Mouse (Mus musculus): ENCODE results near the gene Gm10134. TPM values are rescaled to one million over a fixed set of nuclear protein-coding genes. Genes with fewer than 3 reads are reported as not detected.
A peak's percentile ranks its signal among the peaks of the same experiment; 100 is the strongest.

Gm10134 gene
- total and polyA plus RNA-seq, 3 experiments: not detected

DNA sequence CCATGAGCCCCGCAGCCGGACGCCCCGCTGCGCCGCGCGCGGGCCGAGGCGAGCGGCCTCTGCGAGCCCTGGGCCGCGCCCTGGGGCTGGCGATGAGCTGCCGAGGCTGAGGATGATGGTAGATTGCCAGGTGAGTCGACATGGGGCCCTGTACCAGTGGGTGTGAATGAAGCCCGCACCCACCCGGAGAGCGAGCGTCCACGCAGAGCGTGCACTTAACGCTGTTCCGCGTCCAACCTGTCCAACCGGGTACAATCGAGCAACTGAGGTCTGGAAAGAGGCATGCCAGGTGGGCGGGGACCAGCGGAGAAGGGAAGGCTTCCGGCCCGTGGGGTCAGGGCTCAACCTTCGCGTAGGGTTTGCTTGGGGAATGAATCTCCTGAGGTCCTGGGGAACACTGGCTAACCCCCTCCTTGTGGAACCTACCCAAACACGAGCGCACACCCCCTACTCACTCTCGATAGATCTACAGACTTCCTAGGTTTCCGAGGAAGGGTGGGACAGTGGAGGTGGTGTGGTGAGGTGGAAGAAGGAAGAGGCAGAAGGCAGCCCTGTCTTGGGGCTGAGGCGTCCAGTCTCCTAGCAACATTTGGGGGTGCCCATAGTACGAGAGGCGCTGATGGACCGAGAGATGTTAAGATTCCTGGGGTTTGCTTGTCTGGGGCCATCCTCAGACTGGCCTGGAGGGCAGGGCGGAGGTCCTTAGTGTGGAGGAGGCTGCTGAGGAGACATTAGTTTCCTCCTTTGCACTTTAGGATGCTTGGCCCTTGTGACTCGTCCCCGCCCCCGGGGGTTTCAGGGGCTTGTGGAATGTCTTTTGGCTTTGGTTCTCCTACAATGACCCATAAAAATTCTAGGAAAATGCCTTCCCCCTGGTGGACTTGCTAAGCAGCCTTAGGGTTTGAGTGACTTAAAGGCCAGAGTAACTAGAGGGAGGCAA lies 7.8 kb downstream of the Gm10134 start:
- Histone ChIP-seq H3K4me1 (ENCODE audit: control insufficient read depth in 1 of 2, insufficient read depth in 2 of 2) (peaks cover 24 to 40% of the 10 kb centered on the region in 2 experiments), H3K4me3 (replicated peaks in 1 of 3; ENCODE audit: low read depth in 2 of 3, low read length in 2 of 3, poor library complexity in 1 of 3) (peak overlapping the region; percentile 58 to 75 (median 61)), H3K4me2 (ENCODE audit: insufficient read depth, low read depth, poor library complexity, severe bottlenecking) (peak overlapping the region; percentile 95), H3K27ac (ENCODE audit: insufficient read depth, low read depth) (no peak overlapping the region), H3K79me2 (replicated peaks; ENCODE audit: control insufficient read depth, extremely low read depth, insufficient read depth, poor library complexity, severe bottlenecking) (no peaks in the 10 kb centered on the region), H3K27me3 (replicated peaks) (peaks cover 46% of the 10 kb centered on the region), H3K36me3 (replicated peaks in 1 of 2; ENCODE audit: control insufficient read depth in 1 of 2, insufficient read depth in 1 of 2, low read length in 1 of 2) (peaks cover 0 to 5% of the 10 kb centered on the region in 2 experiments), H3K9ac (ENCODE audit: insufficient read depth, low read depth) (peak overlapping the region; percentile 73), H3K9me3 (replicated peaks; ENCODE audit: low read length) (no peaks in the 10 kb centered on the region)
- in situ Hi-C loops (cut with MboI; ENCODE audit: low pct_ligation_motif_present, low pct_unique_long_range_greater_than_20kb, low sequenced_read_pairs) (loop anchor here (5.0 kb wide), 1 partner anchor 34 kb away; no protein-coding TSS in a partner anchor), dilution Hi-C loops (cut with MboI; ENCODE audit: extremely low pct_ligation_motif_present, extremely low pct_unique_long_range_greater_than_20kb, low sequenced_read_pairs) (no loop called here)
- DNase-seq (ENCODE audit: extremely low read depth): no peak
- no peak for TF ChIP-seq RAD21 (IDR thresholded peaks at IDR 0.05; ENCODE audit: low read depth, low read length)
- TF ChIP-seq PAX5 (IDR thresholded peaks at IDR 0.05; ENCODE audit: low read length): no peak
- TF ChIP-seq MAX (IDR thresholded peaks at IDR 0.05; ENCODE audit: low read length): no peak
- TF ChIP-seq KAT2A (IDR thresholded peaks at IDR 0.05; ENCODE audit: insufficient replicate concordance, low read length): no peak
- TF ChIP-seq TBP (conservative IDR thresholded peaks at IDR 0.05; ENCODE audit: low read depth, low read length): no peak
- no peak for TF ChIP-seq EP300 (IDR thresholded peaks at IDR 0.05; ENCODE audit: low read length)
- TF ChIP-seq IRF4 (IDR thresholded peaks at IDR 0.05; ENCODE audit: low read depth, low read length): no peak
- no peak for TF ChIP-seq ZKSCAN1 (IDR thresholded peaks at IDR 0.05; ENCODE audit: borderline replicate concordance, low read depth, low read length)
- TF ChIP-seq ZMIZ1 (IDR thresholded peaks at IDR 0.05; ENCODE audit: low read depth, low read length): no peak
- TF ChIP-seq CTCF (conservative IDR thresholded peaks at IDR 0.05 in 1 of 2, IDR thresholded peaks at IDR 0.05 in 1 of 2; ENCODE audit: low read depth in 2 of 2, low read length in 2 of 2): no peak
- TF ChIP-seq MAFK (IDR thresholded peaks at IDR 0.05; ENCODE audit: insufficient replicate concordance, low read length): no peak
- no peak for TF ChIP-seq ZC3H11A (IDR thresholded peaks at IDR 0.05; ENCODE audit: low read depth, low read length)
- no peak for TF ChIP-seq JUND (conservative IDR thresholded peaks at IDR 0.05; ENCODE audit: low read depth, low read length)
- no peak for TF ChIP-seq ETS1 (conservative IDR thresholded peaks at IDR 0.05; ENCODE audit: low read depth, low read length)

DNA sequence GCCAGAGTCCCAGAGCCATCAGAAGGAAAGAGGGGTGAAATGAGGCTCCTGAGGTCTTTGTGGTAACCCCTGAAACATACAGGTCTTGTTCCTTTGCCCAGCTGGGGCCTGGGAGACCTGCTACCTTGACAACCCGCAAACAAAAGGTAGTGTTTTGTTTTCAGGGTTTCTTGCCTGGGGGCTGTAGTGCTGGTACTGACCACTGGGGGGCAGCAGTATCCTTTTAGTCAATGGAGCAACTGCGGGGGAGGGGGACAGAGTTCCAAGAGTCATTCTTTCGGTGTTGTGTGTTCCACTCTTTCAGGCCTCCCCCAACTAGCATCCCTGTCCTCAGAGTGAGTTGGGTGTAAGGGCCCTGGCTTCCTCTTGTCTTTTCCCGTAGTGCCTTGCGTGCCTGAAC lies 8.6 kb downstream of the Gm10134 start:
- dilution Hi-C loops (cut with MboI; ENCODE audit: extremely low pct_ligation_motif_present, extremely low pct_unique_long_range_greater_than_20kb, low sequenced_read_pairs) (no loop called here), in situ Hi-C loops (cut with MboI; ENCODE audit: low pct_ligation_motif_present, low pct_unique_long_range_greater_than_20kb, low sequenced_read_pairs) (loop anchor here (5.0 kb wide), 1 partner anchor 33 kb away; no protein-coding TSS in a partner anchor)
- 0 out of 2 replicates have a peak overlapping the region, but pooled peaks have one; percentile 11 for H3K9ac ChIP-seq (ENCODE audit: insufficient read depth, low read depth)
- peak overlapping the region; percentile 95 for H3K4me2 ChIP-seq (ENCODE audit: insufficient read depth, low read depth, poor library complexity, severe bottlenecking)
- peaks cover 0 to 5% of the 10 kb centered on the region in 2 experiments for H3K36me3 ChIP-seq (replicated peaks in 1 of 2; ENCODE audit: control insufficient read depth in 1 of 2, insufficient read depth in 1 of 2, low read length in 1 of 2)
- no peaks in the 10 kb centered on the region for H3K9me3 ChIP-seq (replicated peaks; ENCODE audit: low read length)
- peaks cover 38% of the 10 kb centered on the region for H3K27me3 ChIP-seq (replicated peaks)
- H3K4me1 ChIP-seq (ENCODE audit: control insufficient read depth in 1 of 2, insufficient read depth in 2 of 2): peaks cover 31 to 48% of the 10 kb centered on the region in 2 experiments
- H3K79me2 ChIP-seq (replicated peaks; ENCODE audit: control insufficient read depth, extremely low read depth, insufficient read depth, poor library complexity, severe bottlenecking): no peaks in the 10 kb centered on the region
- no peak overlapping the region for H3K4me3 ChIP-seq (replicated peaks in 1 of 3; ENCODE audit: low read depth in 2 of 3, low read length in 2 of 3, poor library complexity in 1 of 3)
- peak; percentile 89 for DNase-seq (ENCODE audit: extremely low read depth)
- H3K27ac ChIP-seq (ENCODE audit: insufficient read depth, low read depth): no peak overlapping the region
- TF ChIP-seq CHD2 (IDR thresholded peaks at IDR 0.05; ENCODE audit: low read length) (peak; percentile 84), SMC3 (IDR thresholded peaks at IDR 0.05; ENCODE audit: low read depth, low read length) (peak; percentile 83), MAZ (IDR thresholded peaks at IDR 0.05; ENCODE audit: low read depth, low read length) (peak; percentile 93), RCOR1 (conservative IDR thresholded peaks at IDR 0.05; ENCODE audit: low read depth, low read length) (no peak), MXI1 (IDR thresholded peaks at IDR 0.05; ENCODE audit: low read depth, low read length) (0 out of 2 replicates have a peak, but pooled peaks have one; percentile 8), SIN3A (IDR thresholded peaks at IDR 0.05; ENCODE audit: low read length) (peak; percentile 78), CTCF (conservative IDR thresholded peaks at IDR 0.05 in 1 of 2, IDR thresholded peaks at IDR 0.05 in 1 of 2; ENCODE audit: low read depth in 2 of 2, low read length in 2 of 2) (peak; percentile 80 to 94), MYC (IDR thresholded peaks at IDR 0.05; ENCODE audit: low read depth, low read length) (no peak), ZC3H11A (IDR thresholded peaks at IDR 0.05; ENCODE audit: low read depth, low read length) (no peak), IRF4 (IDR thresholded peaks at IDR 0.05; ENCODE audit: low read depth, low read length) (0 out of 2 replicates have a peak, but pooled peaks have one; percentile 52), TCF12 (IDR thresholded peaks at IDR 0.05; ENCODE audit: low read depth, low read length) (peak; percentile 38; the same call in 1 of the 2 replicates), RAD21 (IDR thresholded peaks at IDR 0.05; ENCODE audit: low read depth, low read length) (peak; percentile 84)
